Mouse (Mus musculus): ENCODE measurements around the gene Lrmda.

Gene Lrmda

GRCm38 (mm10) chr14:23045322-23045721 lies 1025.8 kb downstream of the Lrmda start:
- DNase-seq (ENCODE audit: low read depth, low spot score), result no peak

DNA sequence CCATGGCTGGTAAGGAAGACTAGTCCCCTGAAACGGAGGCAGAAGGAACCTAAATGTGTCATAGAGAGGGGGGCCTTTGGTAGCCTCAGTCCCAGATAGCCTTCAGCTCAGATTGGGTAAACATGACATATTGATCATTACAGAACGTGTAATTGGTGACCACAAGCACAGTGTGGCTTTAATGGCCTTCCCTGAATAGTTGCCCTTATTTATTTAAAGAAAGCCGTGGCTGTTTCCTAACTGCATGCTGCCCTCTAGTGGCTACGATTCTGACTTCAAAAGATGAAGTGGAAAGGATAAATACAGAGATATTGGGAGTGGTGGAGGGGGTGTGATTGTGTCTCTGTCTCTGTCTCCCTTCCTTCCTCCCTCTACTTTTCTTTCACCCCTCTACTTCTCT lies 1026.8 kb downstream of the Lrmda start:
- DNase-seq (ENCODE audit: low read depth, low spot score), result peak; percentile 81

- DNase-seq (ENCODE audit: low read depth, low spot score), result peak; percentile 83
Measured at GRCm38 (mm10) chr14:23051441-23051840, 1031.9 kb downstream of the Lrmda start.

DNA sequence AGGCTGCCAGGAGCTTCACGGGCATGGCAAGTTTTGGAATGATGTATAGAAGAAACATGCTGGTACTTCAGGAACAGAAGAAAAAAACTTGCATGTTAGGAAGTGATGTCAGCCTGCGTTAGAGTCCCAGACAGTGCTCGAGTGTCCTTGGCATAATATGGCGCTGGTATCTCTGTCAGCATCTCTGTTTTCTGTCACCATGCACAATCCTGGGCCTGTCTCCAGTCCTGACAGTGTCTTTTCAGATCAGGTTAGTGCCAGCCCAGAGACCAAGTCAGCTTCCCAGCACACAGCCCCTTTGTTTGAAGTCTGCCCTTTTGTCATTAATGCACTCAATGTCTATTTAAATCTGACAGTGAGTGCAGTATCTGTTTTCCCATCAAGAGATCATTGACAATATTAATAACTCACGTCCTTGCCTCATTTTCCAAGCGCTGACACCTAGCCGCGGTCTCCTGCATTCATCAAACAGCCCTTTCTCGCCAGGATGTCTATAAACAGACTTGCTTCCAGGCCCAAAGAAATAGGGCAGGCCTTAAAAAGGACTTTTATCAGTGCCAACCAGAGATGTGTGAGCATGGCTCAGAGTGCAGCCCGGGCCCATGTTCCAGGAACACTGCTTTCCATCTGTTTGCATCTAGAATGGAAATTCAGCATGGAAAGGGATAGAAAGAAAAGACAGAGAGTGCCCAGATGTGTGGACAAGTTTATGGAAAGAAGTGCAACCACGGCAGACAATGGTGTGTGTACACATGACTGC lies 1033.5 kb downstream of the Lrmda start:
- no peak for DNase-seq (ENCODE audit: low read depth, low spot score)

DNA sequence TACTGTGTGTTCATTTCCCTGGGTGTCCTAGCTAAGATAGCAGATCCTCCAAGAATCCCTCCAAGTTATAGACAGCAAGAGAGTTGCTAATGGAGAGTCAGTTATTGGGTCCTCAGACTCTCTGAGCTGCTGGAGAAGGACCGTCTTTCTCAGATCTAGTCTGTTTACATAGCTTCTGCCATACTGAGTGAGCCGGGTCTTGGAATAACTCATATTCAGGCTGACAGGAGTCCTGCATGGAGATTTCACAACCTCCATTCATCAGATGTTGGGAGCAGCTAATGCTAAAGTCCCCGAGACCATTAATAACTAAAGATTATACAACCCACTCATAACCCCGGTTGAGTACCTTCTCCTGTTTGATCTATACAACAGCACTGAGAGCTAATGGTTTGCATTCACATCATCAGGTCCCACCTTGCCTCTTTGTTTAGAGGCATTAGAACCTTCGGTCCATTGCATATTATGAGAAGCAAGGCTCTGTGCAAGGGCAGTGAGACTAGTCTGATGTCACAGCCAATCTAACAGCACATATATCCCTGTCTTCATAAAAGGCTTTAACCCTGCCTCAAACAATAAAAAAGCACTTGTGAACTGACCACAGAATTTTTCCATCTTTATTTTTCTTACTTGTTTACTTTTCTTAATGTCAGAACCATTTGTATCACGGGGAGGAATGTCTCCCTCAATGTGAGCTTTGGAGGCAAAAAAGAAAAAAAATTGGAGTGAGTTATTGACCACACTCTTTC lies 1037.9 kb downstream of the Lrmda start:
- no peak for DNase-seq (ENCODE audit: low read depth, low spot score)

- DNase-seq (ENCODE audit: low read depth, low spot score), result no peak
Measured at GRCm38 (mm10) chr14:23057987-23058386, 1038.5 kb downstream of the Lrmda start.

DNA sequence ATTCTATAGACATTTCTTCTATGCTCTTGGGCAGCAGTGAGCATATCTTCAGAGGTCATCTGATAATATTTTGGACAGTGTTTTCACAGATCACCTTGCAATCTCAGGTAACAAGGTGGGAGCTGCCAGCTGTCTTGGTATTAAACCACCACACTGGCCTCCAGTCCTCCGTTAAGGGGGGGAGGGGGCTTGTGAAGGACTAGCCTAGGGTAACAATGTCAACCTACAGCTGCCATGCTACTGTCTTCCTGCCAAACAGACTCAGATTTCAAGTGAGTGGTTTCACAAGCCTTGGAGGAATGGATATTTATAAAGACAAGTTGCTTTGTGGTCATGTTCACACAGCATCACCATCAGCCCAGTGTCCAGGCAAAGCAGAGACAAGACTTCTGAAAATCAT lies 1059.2 kb downstream of the Lrmda start:
- DNase-seq (ENCODE audit: low read depth, low spot score), result peak; percentile 5

DNA sequence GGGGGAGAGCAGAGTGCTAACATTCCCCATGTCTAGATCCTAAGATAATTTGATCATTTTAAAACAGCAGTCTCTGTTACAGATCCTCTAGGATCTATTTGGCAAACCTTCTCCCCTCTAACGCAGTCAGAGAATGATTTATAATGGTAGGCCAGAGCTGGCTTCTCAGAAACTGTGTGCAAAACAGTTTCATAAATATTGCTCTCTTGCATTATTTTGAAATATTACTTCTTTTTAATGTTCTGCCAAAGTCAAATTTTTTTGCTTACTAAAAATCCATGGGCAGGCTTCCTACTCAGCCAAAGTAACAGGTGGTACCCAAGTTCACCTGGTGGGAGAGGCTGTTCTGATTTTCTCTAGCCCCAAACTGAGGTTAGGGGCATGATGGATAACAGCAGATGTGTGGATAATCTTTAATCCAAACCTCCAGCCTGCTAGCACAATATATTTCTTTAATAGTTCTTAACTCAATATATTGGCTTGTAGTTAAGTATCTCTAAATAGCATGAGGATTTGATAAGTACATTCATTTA lies 1064.8 kb downstream of the Lrmda start:
- DNase-seq (ENCODE audit: low read depth, low spot score), result no peak

DNA sequence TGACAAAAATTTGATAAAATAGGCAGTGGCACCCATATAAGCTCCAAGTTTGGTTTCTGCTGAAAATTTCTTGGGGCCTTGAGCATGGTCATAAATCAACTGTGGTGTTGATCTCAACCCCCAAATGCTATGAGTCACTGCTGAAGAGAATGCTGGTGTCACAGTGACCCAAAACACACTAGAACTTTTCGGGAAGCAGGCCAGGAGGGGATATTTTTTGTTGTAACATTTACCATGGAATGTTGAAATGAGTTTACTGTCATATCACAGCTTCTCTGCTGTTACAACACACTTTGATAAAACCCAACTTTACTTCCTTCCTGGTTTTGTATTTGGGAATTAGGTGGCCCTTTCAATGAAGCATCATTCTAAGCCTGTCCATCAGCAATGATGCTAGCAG lies 1065.3 kb downstream of the Lrmda start:
- DNase-seq (ENCODE audit: low read depth, low spot score), result peak; percentile 89

GRCm38 (mm10) chr14:23093306-23093705 lies 1073.8 kb downstream of the Lrmda start:
- no peak for DNase-seq (ENCODE audit: low read depth, low spot score)

- no peak for DNase-seq (ENCODE audit: low read depth, low spot score)
Measured at GRCm38 (mm10) chr14:23094546-23095157, 1075.1 kb downstream of the Lrmda start.

DNA sequence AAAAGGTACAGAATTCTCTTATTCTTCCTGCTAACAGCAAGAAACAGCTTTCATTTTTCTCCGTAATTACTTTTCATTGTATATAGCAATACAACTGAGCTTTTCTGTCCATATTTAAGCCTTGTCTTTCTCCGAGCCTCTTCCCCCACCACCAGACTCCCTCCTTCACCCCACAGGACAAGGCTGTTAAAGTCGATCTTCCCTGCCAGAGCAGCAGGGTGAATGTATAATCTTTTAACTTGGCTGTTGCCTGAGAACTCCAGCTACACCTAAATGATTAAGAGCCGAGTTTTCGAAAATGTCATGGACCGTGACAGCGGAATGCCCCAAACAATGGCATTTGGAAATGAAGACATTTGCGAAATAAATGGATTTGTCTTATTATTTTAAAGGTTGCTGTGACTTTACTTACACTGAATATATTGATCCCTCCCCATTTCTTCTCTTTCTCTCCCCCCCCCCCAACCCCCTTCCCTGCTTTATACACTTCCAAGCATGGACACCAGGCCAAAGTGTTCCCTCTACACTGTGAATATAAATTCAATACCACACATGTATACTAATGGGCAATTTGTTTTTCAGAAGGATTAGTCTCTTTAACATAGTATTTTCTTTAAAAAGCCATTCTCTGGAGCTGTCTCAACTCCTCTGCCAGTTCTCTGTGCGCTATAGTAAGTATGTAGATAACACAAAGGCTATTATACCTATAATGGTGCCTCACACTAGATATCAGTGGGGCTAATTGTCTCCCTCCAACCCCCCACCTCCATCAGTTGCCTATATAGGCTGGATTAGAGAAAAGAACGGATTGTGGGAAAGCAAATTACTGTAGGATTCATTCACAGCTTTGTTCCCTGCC lies 1075.9 kb downstream of the Lrmda start:
- DNase-seq (ENCODE audit: low read depth, low spot score), result no peak

DNA sequence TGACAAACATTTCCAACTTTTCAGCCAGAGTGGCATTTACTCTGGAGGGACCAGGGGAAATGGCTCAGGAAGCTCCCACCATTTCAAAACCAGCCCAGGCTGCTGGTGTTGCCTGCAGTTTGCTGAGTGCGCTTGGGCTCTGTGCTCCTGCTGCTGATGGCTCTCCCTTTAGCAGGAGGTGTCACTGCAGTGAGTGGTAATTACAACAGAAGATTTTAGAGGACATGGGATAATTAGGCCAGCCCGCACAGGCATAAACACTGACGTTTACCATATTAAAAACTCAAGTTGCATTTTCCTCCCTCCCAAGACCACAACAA lies 1076.5 kb downstream of the Lrmda start:
- no peak for DNase-seq (ENCODE audit: low read depth, low spot score)

- no peak for DNase-seq (ENCODE audit: low read depth, low spot score)
Measured at GRCm38 (mm10) chr14:23096405-23096804, 1076.9 kb downstream of the Lrmda start.

All from 3T3-L1 (cell line).